Mouse (Mus musculus) G1E (cell line): ENCODE results near the gene 9530003J23Rik.

Experiments
- CTCF ChIP-seq: IDR thresholded peaks from 2 replicates; pipeline ENCODE4 v1.5.1; 2012; ENCODE audit warnings: low read depth, low read length, inconsistent platforms, mixed read lengths
- TAL1 ChIP-seq: conservative IDR thresholded peaks from 2 replicates; pipeline ENCODE4 v1.6.1; 2012; ENCODE audit warnings: low read depth, low read length, inconsistent platforms, mixed read lengths

- TF ChIP-seq TAL1 (no peak), CTCF (no peak)
Measured at GRCm38 (mm10) chr10:117229826-117230225, 8.7 kb downstream of the 9530003J23Rik start.
